Mouse (Mus musculus) mature B cell (primary cell): ENCODE results near the gene Fcgr4.
"Not testable (repeated sequence)": the region's sequence is repeated elsewhere in the genome, so short reads cannot be mapped to it uniquely, and the experiment has no call there.

ENCODE experiments used
- in situ Hi-C: fragments of 300-500 bp; cut with MboI; formaldehyde crosslinking; loops from 2 replicates; pipeline ENCODE4 v1.14.3; 2019

Gene Fcgr4

DNA sequence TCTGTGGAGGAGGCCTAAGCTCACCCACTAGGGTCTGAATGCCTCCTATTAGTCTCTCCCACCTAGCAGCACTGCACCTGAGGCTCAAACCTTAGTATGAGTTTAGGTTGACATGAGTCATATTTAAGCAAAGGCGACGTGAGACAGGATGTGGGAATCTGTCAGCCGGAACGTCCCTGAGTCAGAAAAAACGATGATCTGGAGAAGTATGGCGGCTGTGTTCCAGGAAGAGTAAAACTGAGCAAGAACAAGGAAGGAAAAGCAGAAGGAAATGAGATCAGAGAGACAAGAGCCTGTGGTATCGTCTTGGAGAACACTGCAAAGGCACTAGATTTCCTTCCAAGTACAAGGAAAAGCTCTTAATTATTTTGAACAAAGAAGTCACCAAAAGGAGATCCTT, 32.1 kb downstream of the Fcgr4 start:
- in situ Hi-C loops: loop anchor here (5.0 kb wide), 1 partner anchor 52 kb away; no protein-coding TSS in a partner anchor

DNA sequence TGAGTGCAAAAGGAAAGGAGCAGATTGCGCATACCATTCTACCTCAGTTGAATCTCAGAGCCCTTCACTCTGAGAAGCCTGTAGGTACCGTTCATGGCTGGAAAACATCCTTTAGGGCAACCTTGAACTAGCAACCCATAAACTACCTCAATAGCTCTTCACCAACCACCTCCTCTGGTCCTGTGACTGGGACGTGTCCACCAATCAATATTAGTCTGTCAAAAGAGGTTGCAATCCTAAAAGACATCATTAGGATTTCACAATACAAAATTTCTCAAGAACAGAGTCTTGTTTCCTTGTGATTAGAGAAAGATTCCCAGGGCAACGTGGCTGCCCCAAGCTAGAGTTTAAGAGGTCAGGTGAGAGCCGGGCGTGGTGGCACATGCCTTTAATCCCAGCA, 34.6 kb downstream of the Fcgr4 start:
- in situ Hi-C loops: loop anchor here (5.0 kb wide), 1 partner anchor 49 kb away; no protein-coding TSS in a partner anchor

DNA sequence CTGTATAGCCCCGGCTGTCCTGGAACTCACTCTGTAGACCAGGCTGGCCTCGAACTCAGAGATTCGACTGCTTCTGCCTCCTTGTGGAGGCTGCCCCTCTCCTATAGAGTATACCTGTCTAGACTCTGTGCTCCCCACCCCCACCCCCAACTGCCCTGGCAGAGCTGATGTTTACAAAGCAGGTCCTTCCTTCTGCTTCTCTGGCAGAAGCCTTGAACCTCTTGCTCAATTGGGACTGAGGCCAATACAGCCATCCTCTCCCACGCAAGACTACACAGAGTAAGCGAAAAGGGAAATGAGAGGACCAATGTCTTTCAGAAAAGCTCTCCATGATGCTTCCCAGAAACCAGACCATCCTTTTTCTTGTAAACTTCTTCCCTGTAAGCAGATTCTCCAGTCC, 38.5 kb downstream of the Fcgr4 start:
- in situ Hi-C loops: no loop called here

DNA sequence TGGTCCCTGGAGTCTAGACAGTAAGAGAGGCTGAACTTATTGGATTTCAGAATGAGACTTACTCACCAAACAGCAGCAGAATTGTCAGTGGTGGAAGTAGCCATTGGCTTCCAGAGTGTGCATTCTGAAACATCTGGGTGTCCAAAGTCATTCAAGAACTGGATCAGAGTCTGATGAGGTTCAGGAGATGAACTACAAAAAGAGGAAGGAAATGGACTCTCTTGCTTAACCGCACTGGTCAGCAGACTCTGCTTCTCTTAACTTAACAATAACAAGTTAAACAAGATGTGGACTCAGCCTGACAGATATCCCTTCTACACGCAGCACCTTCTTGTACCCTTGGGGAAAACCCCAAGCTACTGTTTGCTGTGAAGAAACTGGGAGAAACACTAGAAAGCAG, 40.5 kb downstream of the Fcgr4 start:
- in situ Hi-C loops: no loop called here

DNA sequence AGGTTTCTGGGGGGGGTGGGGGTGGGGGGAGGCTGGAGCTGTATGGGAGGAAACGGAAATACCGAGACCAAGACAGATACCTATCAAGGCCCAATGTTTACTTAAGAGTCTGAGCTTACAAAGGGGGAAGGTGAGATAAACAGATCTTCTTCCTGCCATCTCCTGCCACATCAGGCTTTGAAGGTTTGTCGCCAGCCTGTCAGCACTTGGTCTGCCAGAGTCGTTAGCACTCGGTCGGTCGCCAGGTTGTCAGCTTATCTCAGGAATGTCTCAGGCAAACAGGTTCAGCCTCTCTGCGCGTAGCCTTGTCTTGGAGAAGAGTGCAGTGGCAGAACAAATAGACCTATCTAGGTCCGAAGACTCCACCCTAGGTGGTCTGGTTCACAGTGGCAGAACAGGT, 41.7 kb downstream of the Fcgr4 start:
- in situ Hi-C loops: no loop called here

DNA sequence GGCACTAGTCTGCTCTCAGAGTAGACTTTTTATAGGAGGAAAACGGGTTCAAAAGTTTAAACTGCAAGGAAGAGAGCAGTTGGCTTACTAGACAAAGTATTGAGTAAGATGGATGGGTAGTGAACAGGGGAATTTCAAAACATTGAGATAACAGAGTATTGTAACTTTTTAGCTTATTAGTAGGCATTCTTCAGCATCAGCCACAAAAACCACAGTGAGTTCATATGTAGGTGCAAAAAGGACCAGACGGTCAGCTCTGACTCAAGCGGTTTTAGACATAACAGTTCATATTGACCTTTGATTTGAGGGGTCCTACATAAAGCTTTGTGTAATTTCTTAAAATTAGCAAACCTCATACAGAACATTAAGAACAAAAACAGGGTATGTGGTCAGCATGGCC, 42.8 kb downstream of the Fcgr4 start:
- in situ Hi-C loops: no loop called here

DNA sequence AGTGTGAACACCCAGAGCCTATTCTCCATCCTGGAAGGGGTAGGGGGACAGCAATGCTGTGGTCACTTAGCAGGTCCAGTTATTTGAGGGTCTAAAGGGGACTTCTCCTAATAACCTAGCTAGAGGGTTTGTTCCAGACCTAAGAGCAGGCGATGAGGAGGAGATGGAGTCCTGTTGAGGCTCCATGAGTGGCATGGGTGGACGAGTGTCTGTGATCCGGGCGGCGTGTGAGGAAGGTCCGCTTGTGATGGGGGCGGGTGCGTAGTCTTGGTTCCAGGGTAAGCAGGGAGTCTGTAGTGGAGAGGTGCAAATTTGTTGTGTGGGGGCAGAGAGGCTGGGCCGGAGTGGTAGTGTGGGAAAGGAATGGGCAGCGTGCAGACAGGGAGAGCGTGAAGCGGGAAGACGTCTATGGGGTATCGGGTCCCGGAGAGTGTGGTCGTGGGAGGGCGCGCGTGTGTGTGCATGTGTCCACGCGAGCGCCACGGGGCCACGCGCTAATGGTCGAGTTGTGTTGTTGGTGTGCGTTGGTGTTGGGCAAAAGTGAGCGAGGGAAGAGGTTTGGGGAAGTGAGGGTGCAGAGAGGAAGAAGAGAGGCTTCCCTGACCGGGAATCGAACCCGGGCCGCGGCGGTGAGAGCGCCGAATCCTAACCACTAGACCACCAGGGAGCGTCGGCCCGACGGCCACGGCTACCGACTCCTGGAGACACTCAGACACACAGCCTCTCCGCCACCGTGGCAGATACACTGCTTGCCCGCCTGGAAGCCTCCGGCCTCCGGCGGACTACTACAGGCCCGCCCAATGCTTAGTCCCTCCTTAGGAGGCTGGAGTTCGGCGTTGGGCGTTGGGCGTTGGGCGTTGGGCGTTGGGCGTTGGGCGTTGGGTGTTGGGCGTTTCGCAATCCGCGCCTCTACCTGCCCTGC, 45.1 kb downstream of the Fcgr4 start:
- in situ Hi-C loops: not testable (repeated sequence)

DNA sequence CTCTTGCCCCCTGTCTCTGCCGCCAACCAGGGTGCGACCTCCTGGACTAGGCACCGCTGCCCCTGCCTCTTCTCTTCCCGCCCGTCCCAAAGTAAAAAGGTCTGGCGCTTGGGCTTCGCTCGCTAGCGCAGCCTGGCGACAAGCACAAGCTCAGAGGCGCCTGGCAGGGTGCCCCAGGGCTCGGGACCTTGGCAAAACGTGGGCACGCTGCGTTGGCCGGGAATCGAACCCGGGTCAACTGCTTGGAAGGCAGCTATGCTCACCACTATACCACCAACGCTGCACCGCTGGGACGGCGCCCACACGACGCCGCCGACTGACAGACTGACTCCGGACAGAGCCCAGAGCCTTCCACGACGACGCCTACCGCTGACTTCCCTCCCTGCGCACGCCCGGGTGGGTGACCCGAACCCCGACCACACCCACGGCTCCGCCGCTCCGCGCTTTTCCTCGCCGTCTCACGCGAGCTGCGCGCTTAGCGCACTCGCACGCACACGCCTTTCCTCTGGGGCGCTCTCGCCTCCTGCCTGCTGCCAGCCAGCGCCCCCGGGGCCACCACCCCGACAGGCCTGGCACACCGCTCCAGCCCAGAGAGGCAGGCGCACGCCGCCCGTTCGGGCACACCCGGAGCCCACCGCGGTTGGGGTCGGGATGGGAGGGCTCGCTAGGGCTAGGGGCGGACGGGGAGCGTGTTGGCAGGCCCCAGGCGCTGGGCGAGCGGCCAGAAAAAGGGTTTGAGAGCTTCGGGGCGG, 45.9 kb downstream of the Fcgr4 start, which contains the start of gene Fcgr3:
Gene Fcgr3 (minus strand): TSS at position 445 of the 752 bp plus-strand sequence.
- in situ Hi-C loops: not testable (repeated sequence)

DNA sequence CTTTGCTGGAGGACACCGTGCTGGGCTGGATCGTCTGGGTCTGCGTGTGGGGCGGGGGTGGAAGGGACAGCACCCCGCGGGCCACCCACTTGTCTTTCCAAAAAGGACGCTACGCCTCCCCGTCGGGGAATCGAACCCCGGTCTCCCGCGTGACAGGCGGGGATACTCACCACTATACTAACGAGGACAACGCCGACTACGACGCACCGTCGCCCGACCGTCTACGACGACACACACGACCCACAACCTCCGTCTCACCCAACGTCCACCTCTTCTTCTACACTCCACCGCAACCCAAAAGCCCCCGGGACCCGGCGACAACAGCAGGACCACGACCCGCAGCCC, 46.5 kb downstream of the Fcgr4 start:
- in situ Hi-C loops: not testable (repeated sequence)

DNA sequence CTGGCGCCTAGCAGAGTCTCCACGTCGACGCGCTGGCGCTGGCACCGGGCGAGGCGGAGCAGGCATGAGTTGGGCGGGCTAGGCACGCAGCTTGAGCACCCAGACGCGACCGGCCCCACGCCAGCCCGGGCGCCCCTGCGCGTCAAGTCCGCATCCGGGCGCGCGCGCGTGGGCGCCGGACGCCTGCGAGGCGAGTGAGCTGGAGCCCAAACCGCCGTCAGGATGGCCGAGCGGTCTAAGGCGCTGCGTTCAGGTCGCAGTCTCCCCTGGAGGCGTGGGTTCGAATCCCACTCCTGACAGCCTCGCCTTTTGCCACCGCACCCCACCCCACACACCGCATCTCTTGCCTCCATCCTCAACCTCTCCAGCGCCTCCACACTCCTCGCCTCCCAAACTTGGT, 47.0 kb downstream of the Fcgr4 start:
- in situ Hi-C loops: not testable (repeated sequence)

DNA sequence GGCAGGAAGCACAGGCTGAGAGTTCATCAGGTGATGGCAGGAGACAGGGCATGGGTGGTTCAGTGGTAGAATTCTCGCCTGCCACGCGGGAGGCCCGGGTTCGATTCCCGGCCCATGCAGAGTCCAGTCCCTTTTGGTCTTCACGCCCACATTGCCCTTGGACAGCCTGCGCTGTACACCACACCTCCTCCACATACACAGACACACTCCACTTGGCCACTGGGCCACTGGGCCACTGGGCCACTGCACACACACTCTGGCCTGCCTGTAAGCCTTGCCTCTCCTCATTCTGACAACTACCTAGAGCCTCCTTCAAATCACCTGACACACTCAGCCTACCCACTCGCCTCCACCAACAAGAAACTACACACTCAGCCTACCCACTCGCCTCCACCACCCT, 47.9 kb downstream of the Fcgr4 start:
- in situ Hi-C loops: not testable (repeated sequence)

DNA sequence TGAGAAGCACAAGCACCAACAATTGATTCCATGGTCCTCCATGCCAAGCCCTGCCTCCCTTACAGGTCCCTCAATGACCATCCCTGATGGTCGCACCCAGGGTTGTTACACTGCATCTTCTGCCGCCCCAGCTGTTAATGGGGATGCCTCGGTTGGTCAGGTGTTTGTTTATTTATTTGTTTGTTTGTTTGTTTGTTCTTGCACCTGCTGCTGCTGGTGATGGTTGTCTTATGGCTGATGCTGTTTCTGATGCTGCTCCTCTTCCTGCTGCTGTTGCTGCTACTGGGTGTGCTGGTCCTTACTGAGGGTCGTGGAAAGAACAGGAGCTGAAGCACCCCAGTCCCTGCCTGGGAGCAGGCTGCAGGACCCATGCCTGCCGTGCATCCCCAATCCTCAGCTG, 49.2 kb downstream of the Fcgr4 start:
- in situ Hi-C loops: not testable (repeated sequence)

DNA sequence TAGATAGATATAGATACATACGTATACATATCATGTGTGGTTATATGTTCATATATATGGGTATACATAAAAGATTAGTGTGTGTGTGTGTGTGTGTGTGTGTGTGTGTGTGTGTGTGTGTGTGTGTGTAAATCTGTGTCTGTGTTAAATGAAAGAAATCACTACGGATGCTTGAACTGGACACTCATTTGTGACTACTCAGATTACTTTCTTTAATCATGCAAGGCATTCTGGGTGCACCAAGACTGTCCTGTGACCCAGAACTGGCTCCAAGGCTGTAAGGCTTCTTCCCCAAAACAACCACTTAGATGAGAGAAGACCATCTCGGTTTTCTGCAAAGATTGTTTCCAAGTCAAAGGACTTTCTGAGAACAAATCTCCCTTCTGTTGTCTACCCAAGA, 50.8 kb downstream of the Fcgr4 start:
- in situ Hi-C loops: not testable (repeated sequence)

DNA sequence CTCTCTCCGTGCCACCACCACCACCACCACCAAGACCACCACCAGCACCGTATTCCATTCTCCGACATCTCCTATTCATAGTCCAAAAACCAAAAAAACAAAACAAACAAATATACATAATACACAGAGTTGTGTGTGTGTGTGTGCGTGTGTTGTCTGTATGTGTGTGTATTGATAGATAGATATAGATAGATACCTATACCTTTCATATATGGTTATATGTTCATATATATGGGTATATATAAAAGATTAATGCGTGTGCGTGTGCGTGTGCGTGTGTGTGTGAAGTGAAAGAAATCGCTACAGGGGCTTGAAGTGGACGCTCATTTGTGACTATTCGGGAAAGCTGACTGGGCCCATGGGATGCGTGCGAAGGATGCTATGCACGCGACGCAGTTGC, 52.2 kb downstream of the Fcgr4 start:
- in situ Hi-C loops: not testable (repeated sequence)

DNA sequence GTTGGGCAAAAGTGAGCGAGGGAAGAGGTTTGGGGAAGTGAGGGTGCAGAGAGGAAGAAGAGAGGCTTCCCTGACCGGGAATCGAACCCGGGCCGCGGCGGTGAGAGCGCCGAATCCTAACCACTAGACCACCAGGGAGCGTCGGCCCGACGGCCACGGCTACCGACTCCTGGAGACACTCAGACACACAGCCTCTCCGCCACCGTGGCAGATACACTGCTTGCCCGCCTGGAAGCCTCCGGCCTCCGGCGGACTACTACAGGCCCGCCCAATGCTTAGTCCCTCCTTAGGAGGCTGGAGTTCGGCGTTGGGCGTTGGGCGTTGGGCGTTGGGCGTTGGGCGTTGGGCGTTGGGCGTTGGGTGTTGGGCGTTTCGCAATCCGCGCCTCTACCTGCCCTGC, 53.0 kb downstream of the Fcgr4 start:
- in situ Hi-C loops: not testable (repeated sequence)

DNA sequence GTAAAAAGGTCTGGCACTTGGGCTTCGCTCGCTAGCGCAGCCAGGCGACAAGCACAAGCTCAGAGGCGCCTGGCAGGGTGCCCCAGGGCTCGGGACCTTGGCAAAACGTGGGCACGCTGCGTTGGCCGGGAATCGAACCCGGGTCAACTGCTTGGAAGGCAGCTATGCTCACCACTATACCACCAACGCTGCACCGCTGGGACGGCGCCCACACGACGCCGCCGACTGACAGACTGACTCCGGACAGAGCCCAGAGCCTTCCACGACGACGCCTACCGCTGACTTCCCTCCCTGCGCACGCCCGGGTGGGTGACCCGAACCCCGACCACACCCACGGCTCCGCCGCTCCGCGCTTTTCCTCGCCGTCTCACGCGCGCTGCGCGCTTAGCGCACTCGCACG, 53.5 kb downstream of the Fcgr4 start:
- in situ Hi-C loops: not testable (repeated sequence)

DNA sequence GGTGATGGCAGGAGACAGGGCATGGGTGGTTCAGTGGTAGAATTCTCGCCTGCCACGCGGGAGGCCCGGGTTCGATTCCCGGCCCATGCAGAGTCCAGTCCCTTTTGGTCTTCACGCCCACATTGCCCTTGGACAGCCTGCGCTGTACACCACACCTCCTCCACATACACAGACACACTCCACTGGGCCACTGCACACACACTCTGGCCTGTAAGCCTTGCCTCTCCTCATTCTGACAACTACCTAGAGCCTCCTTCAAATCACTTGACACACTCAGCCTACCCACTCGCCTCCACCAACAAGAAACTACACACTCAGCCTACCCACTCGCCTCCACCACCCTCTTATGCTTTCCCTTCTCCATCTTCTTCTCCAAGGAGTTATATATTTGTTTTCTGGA, 55.6 kb downstream of the Fcgr4 start:
- in situ Hi-C loops: not testable (repeated sequence)

DNA sequence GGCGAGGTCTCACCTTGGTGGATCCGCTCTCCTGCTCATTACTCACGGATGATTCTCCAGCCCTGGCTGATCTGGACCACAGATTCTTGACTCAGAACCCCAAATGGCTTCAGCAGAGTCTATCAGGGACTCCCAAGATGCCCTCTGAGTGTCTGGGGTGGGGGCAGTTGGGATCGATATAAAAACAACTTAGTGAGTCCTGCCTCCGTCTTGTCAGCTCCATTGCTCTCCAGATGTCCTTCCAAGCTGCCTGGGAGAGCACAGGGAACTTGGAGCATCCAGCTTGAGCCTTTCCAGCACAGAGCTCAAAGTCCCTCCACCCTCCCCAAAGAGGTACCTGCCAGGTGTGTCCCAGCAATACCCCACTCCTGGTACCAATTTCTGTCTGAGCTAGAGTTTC, 57.5 kb downstream of the Fcgr4 start:
- in situ Hi-C loops: not testable (repeated sequence)

DNA sequence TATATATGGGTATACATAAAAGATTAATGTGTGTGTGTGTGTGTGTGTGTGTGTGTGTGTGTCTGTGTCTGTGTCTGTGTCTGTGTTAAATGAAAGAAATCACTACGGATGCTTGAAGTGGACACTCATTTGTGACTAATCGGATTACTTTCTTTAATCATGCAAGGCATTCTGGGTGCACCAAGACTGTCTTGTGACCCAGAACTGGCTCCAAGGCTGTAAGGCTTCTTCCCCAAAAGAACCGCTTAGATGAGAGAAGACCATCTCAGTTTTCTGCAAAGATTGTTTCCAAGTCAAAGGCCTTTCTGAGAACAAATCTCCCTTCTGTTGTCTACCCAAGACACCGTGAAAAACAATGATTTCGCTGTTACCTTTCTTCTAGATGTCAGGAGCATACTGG, 58.5 kb downstream of the Fcgr4 start:
- in situ Hi-C loops: not testable (repeated sequence)

DNA sequence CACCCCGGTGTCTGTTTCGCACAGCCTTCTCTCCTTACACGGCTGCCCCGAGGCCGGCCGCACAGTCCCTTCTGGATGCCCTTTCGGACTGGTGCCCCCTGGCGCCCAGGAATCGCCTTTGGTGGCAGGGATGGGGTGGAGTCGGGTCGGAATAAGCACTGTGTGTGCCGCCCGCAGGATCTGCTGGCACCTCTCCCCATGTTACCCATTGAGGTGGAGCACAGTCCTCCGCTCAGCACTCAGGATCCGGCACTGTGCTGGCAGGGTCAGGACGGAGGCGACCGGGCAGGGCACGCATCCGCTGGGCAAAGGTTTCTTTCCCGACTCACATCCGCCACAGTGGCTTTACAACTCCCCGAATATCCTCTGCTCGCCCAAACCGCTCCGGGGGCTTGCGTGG, 59.2 kb downstream of the Fcgr4 start:
- in situ Hi-C loops: not testable (repeated sequence)

DNA sequence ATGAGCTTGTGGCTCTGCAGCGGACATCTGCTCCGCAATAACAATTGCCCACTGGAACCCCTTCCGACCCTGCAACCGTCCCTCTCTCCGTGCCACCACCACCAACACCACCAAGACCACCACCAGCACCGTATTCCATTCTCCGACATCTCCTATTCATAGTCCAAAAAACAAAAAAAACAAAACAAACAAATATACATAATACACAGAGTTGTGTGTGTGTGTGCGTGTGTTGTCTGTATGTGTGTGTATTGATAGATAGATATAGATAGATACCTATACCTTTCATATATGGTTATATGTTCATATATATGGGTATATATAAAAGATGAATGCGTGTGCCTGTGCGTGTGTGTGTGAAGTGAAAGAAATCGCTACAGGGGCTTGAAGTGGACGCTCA, 59.7 kb downstream of the Fcgr4 start:
- in situ Hi-C loops: not testable (repeated sequence)

DNA sequence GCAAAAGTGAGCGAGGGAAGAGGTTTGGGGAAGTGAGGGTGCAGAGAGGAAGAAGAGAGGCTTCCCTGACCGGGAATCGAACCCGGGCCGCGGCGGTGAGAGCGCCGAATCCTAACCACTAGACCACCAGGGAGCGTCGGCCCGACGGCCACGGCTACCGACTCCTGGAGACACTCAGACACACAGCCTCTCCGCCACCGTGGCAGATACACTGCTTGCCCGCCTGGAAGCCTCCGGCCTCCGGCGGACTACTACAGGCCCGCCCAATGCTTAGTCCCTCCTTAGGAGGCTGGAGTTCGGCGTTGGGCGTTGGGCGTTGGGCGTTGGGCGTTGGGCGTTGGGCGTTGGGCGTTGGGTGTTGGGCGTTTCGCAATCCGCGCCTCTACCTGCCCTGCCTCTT, 60.6 kb downstream of the Fcgr4 start:
- in situ Hi-C loops: not testable (repeated sequence)
